Mouse (Mus musculus): ENCODE results near the gene Hist1h2bm.
A peak's percentile ranks its signal among the peaks of the same experiment; 100 is the strongest.
"Not testable (repeated sequence)": the region's sequence is repeated elsewhere in the genome, so short reads cannot be mapped to it uniquely, and the experiment has no call there.

The Hist1h2bm gene

GRCm38 (mm10) chr13:21721757-21722372 lies at the start of gene Hist1h2bm:
Hist1h2bm (plus strand) TSS chr13:21722044.
- peak; percentile 31 to 45 for DNase-seq

- DNase-seq = no peak
These were observed 44.5 kb upstream of the Hist1h2bm start, which contains the start of gene Olfr1360 for GRCm38 (mm10) chr13:21677305-21677704. Olfr1360 (minus strand) TSS chr13:21677405.

GRCm38 (mm10) chr13:21697811-21698210 lies 24.0 kb upstream of the Hist1h2bm start, which contains the start of gene Olfr1359:
Olfr1359 (plus strand) TSS chr13:21698111.
- no peak for DNase-seq

DNA sequence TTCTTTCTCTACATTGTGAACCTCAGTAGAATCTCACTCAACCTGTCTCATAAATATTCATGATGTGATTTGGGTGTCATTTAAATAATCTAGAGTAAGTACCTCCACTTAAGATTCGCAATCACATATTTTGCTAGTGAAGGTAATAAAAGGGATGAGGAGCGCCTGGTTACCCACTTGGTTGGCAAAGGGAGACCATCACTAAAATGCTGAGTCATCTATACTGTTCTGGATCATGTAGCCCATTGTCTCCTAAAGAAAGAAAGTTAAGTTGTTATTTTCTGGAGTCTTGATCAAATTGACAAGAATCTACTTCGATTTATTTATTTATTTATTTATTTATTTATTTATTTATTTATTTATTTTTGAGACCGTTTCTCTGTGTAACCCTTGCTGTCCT lies 15.2 kb upstream of the Hist1h2bm start:
- no peak for DNase-seq

- DNase-seq = peak; percentile 75 to 88
These were observed 11.7 kb upstream of the Hist1h2bm start for GRCm38 (mm10) chr13:21710031-21710711.

- DNase-seq = peak; percentile 64 to 78
These were observed 10.9 kb upstream of the Hist1h2bm start for GRCm38 (mm10) chr13:21710821-21711525.

DNA sequence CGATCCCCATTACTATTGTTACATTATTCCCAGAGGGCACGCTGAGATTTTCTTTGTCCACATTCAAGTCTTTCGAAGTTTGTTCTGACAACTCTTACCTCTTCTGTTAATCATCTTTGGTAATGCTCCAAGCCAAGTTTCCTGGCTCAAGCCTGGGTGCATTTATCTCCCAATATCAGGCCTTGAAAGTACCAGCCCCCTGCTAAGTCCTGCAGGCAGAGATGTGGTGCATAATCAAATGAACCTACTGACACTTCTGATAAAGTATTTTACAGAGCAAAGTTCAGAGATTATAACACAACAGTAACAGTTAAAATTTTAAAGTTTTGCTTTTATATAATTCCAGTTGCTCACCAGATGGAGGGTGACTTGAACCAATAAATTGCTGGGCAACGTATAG lies 10.1 kb upstream of the Hist1h2bm start:
- no peak for DNase-seq

- peak in 1 of 2 experiments; percentile 55 for DNase-seq
These were observed 7.1 kb upstream of the Hist1h2bm start for GRCm38 (mm10) chr13:21714725-21715124.

DNA sequence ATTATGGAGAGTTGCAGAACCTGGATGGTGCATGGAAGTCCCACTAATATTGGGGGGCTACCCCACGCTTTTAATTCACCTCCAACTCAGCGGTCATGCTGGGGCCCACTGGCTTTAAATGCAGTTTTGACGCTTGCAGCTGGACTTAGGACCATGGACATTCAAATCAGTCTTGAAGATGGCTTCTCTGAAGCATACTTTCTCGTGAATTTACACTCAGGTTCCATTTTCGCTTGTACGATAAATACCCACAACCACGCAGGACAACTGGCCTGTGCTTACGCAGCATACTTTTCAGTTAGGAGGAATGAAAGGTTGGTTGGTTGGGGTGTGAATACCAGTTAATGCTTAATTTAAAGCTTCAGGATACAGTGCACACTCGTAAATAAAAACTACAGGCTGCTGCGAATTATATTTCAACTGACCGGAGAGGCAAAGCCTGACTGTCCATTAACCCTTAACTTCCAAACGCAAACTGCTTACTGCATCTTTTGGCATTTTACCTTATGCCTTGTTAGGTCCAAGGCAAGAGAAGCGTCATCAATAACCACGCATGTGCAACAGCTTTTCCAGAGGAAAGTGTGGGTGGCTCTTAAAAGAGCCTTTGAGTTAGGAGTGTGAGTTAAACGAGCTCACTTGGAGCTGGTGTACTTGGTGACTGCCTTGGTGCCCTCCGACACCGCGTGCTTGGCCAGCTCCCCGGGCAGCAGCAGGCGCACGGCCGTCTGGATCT lies 6.5 kb upstream of the Hist1h2bm start:
- no peak for DNase-seq

- peak; percentile 56 to 66 for DNase-seq
These were observed 5.8 kb upstream of the Hist1h2bm start, which contains the start of the genes Hist1h2bl and Hist1h2ai for GRCm38 (mm10) chr13:21715864-21716539. Hist1h2bl (minus strand) TSS chr13:21716143. Hist1h2ai (plus strand) TSS chr13:21716422.

- DNase-seq = peak in 1 of 2 experiments; percentile 14
These were observed 5.1 kb upstream of the Hist1h2bm start for GRCm38 (mm10) chr13:21716540-21717391.

DNA sequence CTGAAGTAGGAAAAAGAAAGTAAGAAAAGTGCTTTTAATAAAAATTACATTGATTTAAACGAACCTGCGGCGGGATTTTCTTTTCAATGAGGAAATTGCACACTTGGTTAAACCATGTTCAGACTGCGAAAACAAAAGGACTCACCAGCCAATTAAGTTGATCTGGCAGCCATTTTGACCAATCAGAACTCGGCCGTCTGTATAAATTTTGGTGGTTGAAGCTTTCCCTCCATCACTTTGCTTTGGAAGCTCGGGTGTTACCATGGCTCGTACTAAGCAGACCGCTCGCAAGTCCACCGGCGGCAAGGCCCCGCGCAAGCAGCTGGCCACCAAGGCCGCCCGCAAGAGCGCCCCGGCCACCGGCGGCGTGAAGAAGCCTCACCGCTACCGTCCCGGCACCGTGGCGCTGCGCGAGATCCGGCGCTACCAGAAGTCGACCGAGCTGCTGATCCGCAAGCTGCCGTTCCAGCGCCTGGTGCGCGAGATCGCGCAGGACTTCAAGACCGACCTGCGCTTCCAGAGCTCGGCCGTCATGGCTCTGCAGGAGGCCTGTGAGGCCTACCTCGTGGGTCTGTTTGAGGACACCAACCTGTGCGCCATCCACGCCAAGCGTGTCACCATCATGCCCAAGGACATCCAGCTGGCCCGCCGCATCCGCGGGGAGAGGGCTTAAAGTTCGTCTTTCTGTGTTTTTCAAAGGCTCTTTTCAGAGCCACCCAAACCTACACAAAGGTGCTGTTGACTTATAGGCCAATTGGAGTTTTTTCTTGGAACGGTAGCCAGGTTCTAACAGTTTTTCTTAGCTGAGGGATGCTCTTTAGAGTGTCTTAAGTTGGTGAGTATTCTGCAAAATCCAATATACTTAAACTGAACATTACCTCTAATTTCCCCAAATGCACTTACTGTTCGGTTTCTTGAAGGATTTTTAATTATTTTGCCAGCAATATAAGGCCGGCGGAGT lies 4.2 kb upstream of the Hist1h2bm start, which contains the start of gene Hist1h3h:
TSS of gene Hist1h3h (plus strand) at position 263 of the 961 bp plus-strand sequence.
- peak; percentile 64 to 71 for DNase-seq

GRCm38 (mm10) chr13:21718381-21719080 lies 3.3 kb upstream of the Hist1h2bm start:
- DNase-seq = no peak

GRCm38 (mm10) chr13:21721107-21721756 lies 612 bp upstream of the Hist1h2bm start:
- DNase-seq = not testable (repeated sequence)

- DNase-seq = no peak
These were observed 605 bp downstream of the Hist1h2bm start for GRCm38 (mm10) chr13:21722373-21722925.

DNA sequence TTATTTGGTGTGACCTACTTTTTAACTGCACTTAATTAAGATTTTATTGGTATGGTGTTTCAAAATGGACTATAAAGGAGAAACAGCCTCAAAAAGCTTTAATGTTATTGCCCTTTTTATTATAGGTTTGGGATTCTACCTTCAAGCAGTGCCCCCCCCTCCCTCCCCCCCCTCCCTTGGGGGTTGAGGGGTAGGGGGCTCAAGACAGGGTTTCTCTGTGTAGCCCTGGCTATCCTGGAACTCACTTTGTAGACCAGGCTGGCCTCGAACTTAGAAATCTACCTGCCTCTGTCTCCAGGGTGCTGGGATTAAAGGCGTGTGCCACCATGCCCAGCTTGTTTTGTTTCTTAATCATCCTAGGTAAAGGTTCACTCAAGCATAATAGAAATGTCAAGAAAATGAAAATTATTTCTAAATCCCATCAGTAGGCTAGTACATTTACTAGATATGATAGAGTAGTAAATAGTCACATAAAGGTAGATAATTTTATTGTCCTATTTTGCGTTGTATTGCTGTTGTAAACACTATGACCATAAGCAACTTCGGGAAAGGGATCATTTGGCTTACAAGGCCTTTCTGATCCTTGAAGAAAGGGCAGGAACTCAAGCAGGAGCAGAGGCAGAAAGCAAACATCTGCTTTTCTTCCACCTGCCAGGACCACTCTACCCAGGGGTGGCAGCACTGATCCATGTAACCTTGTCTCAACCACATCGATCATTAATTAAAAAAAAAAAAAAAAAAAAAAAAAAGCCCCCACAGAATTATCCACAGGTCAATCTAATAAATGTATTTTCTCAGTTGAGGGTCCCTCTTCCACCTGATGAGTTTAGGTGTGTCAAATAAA lies 1.4 kb downstream of the Hist1h2bm start:
- DNase-seq = no peak

DNA sequence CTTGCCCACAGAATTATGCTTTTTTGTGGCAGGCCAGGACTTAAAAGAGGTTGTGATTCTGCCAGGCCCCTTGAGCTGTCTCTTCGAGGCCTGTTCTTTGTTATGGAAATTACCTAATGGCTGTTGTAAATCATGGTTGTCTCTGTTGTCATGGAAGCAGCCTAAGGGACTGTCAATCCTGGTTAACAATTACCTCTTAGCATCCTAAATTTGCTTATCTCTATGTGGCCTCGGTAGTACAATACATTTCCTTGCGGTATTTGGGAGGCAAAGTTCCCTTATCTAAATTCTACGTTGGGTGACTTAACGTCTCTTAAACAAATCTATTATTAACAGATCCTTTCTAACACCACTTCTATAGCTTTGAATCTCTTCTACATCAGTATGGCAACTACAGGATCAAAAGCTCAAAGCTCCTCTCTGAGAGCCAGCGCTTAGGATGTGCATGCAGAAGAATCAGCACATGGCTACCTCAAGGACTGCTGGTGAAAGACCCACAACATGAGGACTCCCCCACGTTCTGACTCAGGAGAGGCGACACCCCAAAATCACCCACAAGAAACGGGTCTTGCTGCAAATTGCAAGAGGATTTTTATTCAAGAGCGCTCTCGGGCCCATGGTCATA lies 6.2 kb downstream of the Hist1h2bm start:
- no peak for DNase-seq
